Mouse (Mus musculus) heart, adult 2 months (tissue): ENCODE measurements at regions not wholly inside any gene's neighbourhood (a gene's known extent, or its start where the extent isn't known, plus 50 kb on each side); places are given as distances from the start of the nearest gene placed in this dataset.

Experiments used
- CTCF ChIP-seq: fragments of 200-600 bp; IDR thresholded peaks from 2 replicates; pipeline ENCODE4 v1.8.1; 2022; ENCODE audit warnings: antibody characterized with exemption, mild to moderate bottlenecking, moderate library complexity
- POLR2A ChIP-seq: fragments of 200-500 bp; IDR thresholded peaks from 2 replicates; pipeline ENCODE4 v1.6.1; 2011; ENCODE audit warnings: mild to moderate bottlenecking, low read depth, low read length, control low read depth; ENCODE audit not compliant: insufficient read depth

DNA sequence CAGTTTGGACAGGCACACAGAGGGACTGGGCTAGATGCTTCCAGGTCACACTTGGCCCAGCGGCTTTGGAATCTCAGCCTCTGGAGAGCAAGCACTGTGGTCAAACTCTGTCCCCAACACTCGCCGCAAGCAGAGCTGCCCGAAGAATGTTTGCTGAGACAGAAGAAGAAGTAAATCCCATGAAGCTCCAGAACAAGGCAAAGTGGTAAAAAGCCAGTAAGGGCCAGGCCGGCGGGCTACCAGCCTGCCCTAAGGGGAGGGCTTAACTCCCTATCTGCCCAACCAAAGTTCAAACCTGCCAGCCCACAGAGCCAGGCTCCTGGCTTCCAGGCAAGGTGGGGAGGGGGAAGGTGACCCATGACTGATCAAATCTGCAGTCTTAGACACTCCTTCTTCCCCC, 52.2 kb upstream of the Tln2 start:
- no peak for TF ChIP-seq CTCF
- no peak for TF ChIP-seq POLR2A
